Mouse (Mus musculus) forebrain, postnatal 0 days (tissue): Measurements from ENCODE around the gene Hoxc11. TPM values are rescaled to one million over a fixed set of nuclear protein-coding genes. Genes with fewer than 3 reads are reported as not detected.

ENCODE experiments used
- ATAC-seq: fragments of 200-750 bp; cut with Nextera tagmentation; 2 replicates; pipeline ENCODE4 v1.8.0; 2017; ENCODE audit warnings: mild to moderate bottlenecking, moderate library complexity
- DNase-seq: peaks from one replicate; pipeline ENCODE4 v3.0.0-alpha.2; 2015
- H3K27ac ChIP-seq: fragments of 300-500 bp; sonication (generic); 2 replicates; pipeline ENCODE4 v1.5.1; 2014; ENCODE audit warnings: low read depth, mild to moderate bottlenecking, antibody characterized with exemption, low read length, moderate library complexity, mixed read lengths
- H3K27me3 ChIP-seq: fragments of 300-500 bp; sonication (generic); 2 replicates; pipeline ENCODE4 v1.6.1; 2014; ENCODE audit warnings: mild to moderate bottlenecking, low read length, mixed read lengths; ENCODE audit not compliant: insufficient read depth
- H3K36me3 ChIP-seq: fragments of 300-500 bp; sonication (generic); 2 replicates; pipeline ENCODE4 v1.6.1; 2014; ENCODE audit warnings: mild to moderate bottlenecking, moderate library complexity; ENCODE audit not compliant: insufficient read depth
- H3K4me1 ChIP-seq: fragments of 300-500 bp; sonication (generic); 2 replicates; pipeline ENCODE4 v1.6.1; 2014; ENCODE audit warnings: antibody characterized with exemption; ENCODE audit not compliant: insufficient read depth
- H3K4me2 ChIP-seq: fragments of 300-500 bp; sonication (generic); 2 replicates; pipeline ENCODE4 v1.6.1; 2014; ENCODE audit warnings: low read depth, mild to moderate bottlenecking, moderate library complexity
- H3K4me3 ChIP-seq: fragments of 300-500 bp; sonication (generic); 2 replicates; pipeline ENCODE4 v1.5.1; 2014; ENCODE audit warnings: low read depth, low read length, mixed read lengths
- H3K9ac ChIP-seq: fragments of 300-500 bp; sonication (generic); 2 replicates; pipeline ENCODE4 v1.6.1; 2014; ENCODE audit warnings: mild to moderate bottlenecking
- H3K9me3 ChIP-seq: fragments of 300-500 bp; sonication (generic); 2 replicates; pipeline ENCODE4 v1.6.1; 2016; ENCODE audit warnings: low read length
- CTCF ChIP-seq: sonication (generic); IDR thresholded peaks from 2 replicates; pipeline ENCODE4 v1.5.1; 2016; ENCODE audit warnings: antibody characterized with exemption, control low read depth, low read depth
- WGBS: fragments of 180-500 bp; shearing (Covaris S2); extraction: QIAGEN DNeasy Blood & Tissue Kit; methylation state at CpG from one replicate; pipeline ENCODE4 v1.1.7; 2014; 5-methylcytosine and 5-hydroxymethylcytosine counted together
- polyA plus RNA-seq: library from polyadenylated mRNA; unstranded; fragments of >200 nt; fragmentation: Nextera tagmentation; extraction: Ambion mirVana; gene quantifications from 2 replicates; pipeline ENCODE4 v1.2.1, GENCODE M21; 2015
- total RNA-seq: library from RNA; depleted of rRNA; stranded (reverse); fragments of >200 nt; gene quantifications from 2 replicates; pipeline ENCODE4 v1.2.3, GENCODE M21; 2014

Hoxc11 gene
- total and polyA plus RNA-seq, 2 experiments from 2014 or later, result not detected

- ATAC-seq (no peak), DNase-seq (no peak)
- no peak overlapping the region for H3K27ac ChIP-seq
- peaks cover 99% of the 10 kb centered on the region for H3K27me3 ChIP-seq
- no peaks in the 10 kb centered on the region for H3K36me3 ChIP-seq
- TF ChIP-seq CTCF, result no peak
- H3K4me3 ChIP-seq, result no peak overlapping the region
- H3K4me2 ChIP-seq, result no peak overlapping the region
- no peak overlapping the region for H3K9ac ChIP-seq
- WGBS, result 3% methylated on average over 3 of the region's 3 CpGs
- no peaks in the 10 kb centered on the region for H3K4me1 ChIP-seq
- no peaks in the 10 kb centered on the region for H3K9me3 ChIP-seq
Observed at GRCm38 (mm10) chr15:102984925-102985324, 30.7 kb downstream of the Hoxc11 start.

DNA sequence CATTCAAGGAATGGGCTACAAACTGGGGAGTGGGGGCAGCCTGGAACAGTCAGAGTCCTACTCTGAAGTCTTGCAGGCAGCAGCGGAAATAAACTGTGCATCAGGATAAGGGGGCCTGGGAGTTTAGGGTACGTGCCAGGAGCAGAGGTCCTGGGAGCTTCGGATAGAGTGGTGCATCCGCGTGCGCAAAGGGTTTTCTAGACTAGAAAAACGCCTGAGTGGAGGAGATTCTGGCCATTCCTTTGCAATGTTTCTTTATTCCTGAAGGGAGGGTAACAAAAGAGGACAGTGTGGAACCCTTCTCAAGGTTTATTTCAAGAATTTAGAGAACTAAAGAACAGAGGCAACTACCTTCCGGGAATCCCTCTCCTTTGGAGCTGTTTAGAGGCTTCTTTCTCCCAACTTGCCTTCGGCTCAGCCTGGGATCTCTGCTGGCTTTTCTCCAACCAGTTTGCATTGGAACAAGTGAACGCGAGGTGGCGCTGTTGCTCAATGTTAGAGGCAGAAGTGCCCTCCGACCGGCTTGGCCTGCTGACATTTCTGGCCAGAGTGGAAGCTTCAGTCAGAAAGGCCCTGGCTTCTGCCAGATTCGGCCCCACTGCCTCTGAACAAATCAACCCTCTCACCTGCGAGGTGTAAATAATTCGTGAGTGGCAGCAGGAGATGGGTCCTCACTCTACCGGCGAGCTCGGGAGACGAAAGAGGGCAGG, 33.1 kb downstream of the Hoxc11 start:
- H3K27ac ChIP-seq, result no peak overlapping the region
- no peak overlapping the region for H3K9ac ChIP-seq
- WGBS, result 3% methylated on average over 21 of the region's 21 CpGs
- ATAC-seq (peak; percentile 29; the same call in 1 of the 2 replicates), DNase-seq (peak; percentile 92)
- no peaks in the 10 kb centered on the region for H3K4me1 ChIP-seq
- peaks cover 97% of the 10 kb centered on the region for H3K27me3 ChIP-seq
- peak; percentile 90 for TF ChIP-seq CTCF
- no peak overlapping the region for H3K4me2 ChIP-seq
- H3K4me3 ChIP-seq, result no peak overlapping the region
- no peaks in the 10 kb centered on the region for H3K9me3 ChIP-seq
- no peaks in the 10 kb centered on the region for H3K36me3 ChIP-seq

DNA sequence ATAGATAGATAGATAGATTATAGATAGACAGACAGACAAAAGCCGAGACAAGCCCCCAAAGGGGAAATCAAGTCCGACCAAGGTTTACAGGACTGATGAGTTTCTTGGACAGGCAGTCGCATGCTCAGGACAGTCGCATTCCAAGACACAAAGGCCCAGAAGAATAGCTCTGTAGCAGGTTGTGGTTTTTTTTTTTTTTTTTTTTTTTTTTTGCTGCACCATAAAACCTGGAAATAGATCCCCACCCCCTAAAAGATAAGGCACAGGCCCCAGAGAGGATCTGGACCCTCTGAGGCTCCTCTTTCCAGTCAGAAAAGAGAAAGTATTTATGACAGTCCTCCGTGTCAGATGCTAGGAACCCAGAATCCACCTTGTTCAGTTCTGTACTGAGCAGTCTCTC, 33.9 kb downstream of the Hoxc11 start:
- no peak for ATAC-seq
- DNase-seq, result no peak
- Histone ChIP-seq H3K27me3 (peaks cover 97% of the 10 kb centered on the region), H3K4me1 (no peaks in the 10 kb centered on the region), H3K9ac (no peak overlapping the region), H3K36me3 (no peaks in the 10 kb centered on the region), H3K27ac (no peak overlapping the region), H3K4me2 (no peak overlapping the region), H3K4me3 (no peak overlapping the region), H3K9me3 (no peaks in the 10 kb centered on the region)
- no peak for TF ChIP-seq CTCF
- 13% methylated on average over 5 of the region's 5 CpGs for WGBS

DNA sequence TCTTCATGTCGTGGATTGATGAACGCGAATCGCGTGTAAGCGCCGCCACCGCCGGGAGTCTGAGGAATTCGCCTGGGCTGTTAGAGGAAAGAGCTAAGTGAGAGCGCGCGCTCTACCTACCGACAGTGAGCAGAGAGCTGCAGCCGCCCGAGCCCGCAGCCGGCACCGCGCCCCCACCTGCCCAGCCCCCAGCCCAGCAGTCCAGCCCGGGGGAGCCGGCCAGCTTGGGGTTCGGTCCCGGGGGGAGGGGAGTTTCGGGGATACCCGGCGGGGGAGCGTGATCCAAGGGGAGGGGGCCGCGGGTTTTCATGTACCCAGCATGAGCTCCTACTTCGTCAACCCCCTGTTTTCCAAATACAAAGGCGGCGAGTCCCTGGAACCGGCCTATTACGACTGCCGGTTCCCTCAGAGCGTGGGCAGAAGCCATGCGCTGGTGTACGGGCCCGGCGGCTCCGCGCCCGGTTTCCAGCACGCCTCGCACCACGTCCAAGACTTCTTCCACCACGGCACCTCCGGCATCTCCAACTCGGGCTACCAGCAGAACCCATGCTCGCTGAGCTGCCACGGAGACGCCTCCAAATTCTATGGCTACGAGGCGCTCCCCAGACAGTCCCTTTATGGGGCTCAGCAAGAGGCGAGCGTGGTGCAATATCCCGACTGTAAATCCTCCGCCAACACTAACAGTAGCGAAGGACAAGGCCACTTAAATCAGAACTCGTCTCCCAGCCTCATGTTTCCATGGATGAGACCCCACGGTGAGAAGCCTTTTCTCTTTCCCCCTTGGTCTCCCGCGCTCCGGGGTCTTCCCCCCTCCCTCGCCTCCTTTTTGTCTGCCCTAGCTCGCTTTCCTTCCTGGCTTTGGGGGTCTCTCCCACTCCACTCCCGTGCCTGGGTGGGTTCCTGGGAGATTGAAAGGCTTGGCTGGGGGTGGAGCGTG, 36.5 kb downstream of the Hoxc11 start, which contains the start of gene Hoxc8:
TSS of gene Hoxc8 (plus strand) at position 147 of the 937 bp plus-strand sequence.
- no peak for DNase-seq
- Histone ChIP-seq H3K4me3 (no peak within 1 kb of the TSS), H3K27me3 (peaks cover 90% of the 10 kb centered on the region), H3K4me1 (no peaks in the 10 kb centered on the region), H3K9me3 (no peaks in the 10 kb centered on the region), H3K27ac (no peak within 1 kb of the TSS), H3K4me2 (peak within 1 kb of the TSS; percentile 17; the same call in 1 of the 2 replicates), H3K9ac (no peak within 1 kb of the TSS), H3K36me3 (no peaks in the 10 kb centered on the region)
- 2% methylated on average over 63 of the region's 69 CpGs for WGBS
- ATAC-seq, result 0 out of 2 replicates have a peak, but pooled peaks have one; percentile 27
- TF ChIP-seq CTCF, result no peak

- ATAC-seq, result no peak
Observed at GRCm38 (mm10) chr15:102991782-102992181, 37.6 kb downstream of the Hoxc11 start.

DNA sequence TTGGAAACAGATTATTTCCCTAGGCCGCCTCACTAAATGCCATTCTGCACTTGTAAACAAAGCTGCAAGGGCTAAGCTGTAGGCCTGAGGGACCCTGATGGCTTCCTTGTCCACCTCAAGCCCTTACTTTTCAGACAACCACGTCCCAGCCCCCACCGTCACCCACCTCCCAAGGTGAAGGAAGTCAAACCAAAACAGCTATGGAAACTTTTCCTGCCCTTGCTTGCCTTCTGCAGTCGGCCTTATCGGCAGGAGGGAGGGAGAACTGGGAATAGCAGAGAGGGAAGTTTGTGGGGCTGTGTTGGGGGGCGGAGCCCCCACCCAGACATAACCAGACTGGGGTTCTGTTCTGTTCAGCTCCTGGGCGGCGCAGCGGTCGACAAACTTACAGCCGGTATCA, 38.0 kb downstream of the Hoxc11 start:
- Histone ChIP-seq H3K27ac (no peak overlapping the region), H3K4me1 (no peaks in the 10 kb centered on the region), H3K27me3 (peaks cover 88% of the 10 kb centered on the region), H3K4me2 (no peak overlapping the region), H3K36me3 (no peaks in the 10 kb centered on the region), H3K9me3 (no peaks in the 10 kb centered on the region), H3K9ac (no peak overlapping the region), H3K4me3 (no peak overlapping the region)
- 1% methylated on average over 11 of the region's 11 CpGs for WGBS
- no peak for DNase-seq
- TF ChIP-seq CTCF, result no peak
- no peak for ATAC-seq

More at GRCm38 (mm10) chr15:102991782-102992181, 37.6 kb downstream of the Hoxc11 start:
- Histone ChIP-seq H3K27ac (no peak overlapping the region), H3K9me3 (no peaks in the 10 kb centered on the region), H3K4me2 (no peak overlapping the region), H3K4me3 (no peak overlapping the region), H3K27me3 (peaks cover 88% of the 10 kb centered on the region), H3K9ac (no peak overlapping the region), H3K36me3 (no peaks in the 10 kb centered on the region), H3K4me1 (no peaks in the 10 kb centered on the region)
- DNase-seq, result no peak
- WGBS, result 3% methylated on average over 7 of the region's 7 CpGs
- no peak for TF ChIP-seq CTCF

GRCm38 (mm10) chr15:102992863-102993262, 38.6 kb downstream of the Hoxc11 start:
- no peak overlapping the region for H3K9ac ChIP-seq
- TF ChIP-seq CTCF, result no peak
- H3K27me3 ChIP-seq, result peaks cover 88% of the 10 kb centered on the region
- no peaks in the 10 kb centered on the region for H3K4me1 ChIP-seq
- 1% methylated on average over 3 of the region's 3 CpGs for WGBS
- ATAC-seq (no peak), DNase-seq (no peak)
- no peak overlapping the region for H3K4me3 ChIP-seq
- H3K9me3 ChIP-seq, result no peaks in the 10 kb centered on the region
- H3K4me2 ChIP-seq, result no peak overlapping the region
- no peak overlapping the region for H3K27ac ChIP-seq
- H3K36me3 ChIP-seq, result no peaks in the 10 kb centered on the region
